Comparison of ENCODE assay signal across 9 mouse cellular contexts in genomic region chr5:112718655-112719306, GRCm38 (mm10).
DNase-seq lines count a peak whose midpoint lies in the region.
"Had no signal": no experiment of that assay in that cellular context is flagged by ENCODE, and none has a peak within 500 bp of the region (broad histone marks: within the 10 kb centered on the region; RNA-seq: fewer than 3 reads in every experiment).

No protein-coding gene starts in this region.

- no peaks in the 10 kb centered on the region for H3K9me3 ChIP-seq in midbrain, embryonic 10.5 days (replicated peaks)

- DNase-seq in heart, adult 18-20 months: peak; percentile 22 to 75
- DNase-seq in heart, postnatal 25 days (ENCODE audit: low spot score): no peak
- DNase-seq in adrenal gland, adult 2 months: peak; percentile 63
- DNase-seq in gastrocnemius, adult 18-20 months (ENCODE audit: low spot score): peak; percentile 31
- peak; percentile 93 for DNase-seq in kidney, postnatal 10 days
- peak; percentile 84 for DNase-seq in midbrain, embryonic 10.5 days (ENCODE audit: low spot score)
- DNase-seq in thymus, postnatal 14 days: peak; percentile 54
- no peak for DNase-seq in frontal cortex, postnatal 36 days (ENCODE audit: low spot score in 2 of 2)

- WGBS in midbrain, embryonic 10.5 days: 46% methylated on average over 12 of the region's 12 CpGs

- H3K27me3 ChIP-seq in midbrain, embryonic 10.5 days (ENCODE audit: low read depth, poor library complexity, severe bottlenecking): 0 out of 2 replicates have a peak, but pooled peaks cover 3% of the 10 kb centered on the region

- no peak overlapping the region for H3K27ac ChIP-seq in midbrain, embryonic 10.5 days (replicated peaks)

- H3K36me3 ChIP-seq in midbrain, embryonic 10.5 days: no peaks in the 10 kb centered on the region
- H3K36me3 ChIP-seq: G1E had no signal

- intact Hi-C loops in heart, postnatal 25 days (cut with DNase I): no loop called here

- H3K4me1 ChIP-seq in midbrain, embryonic 10.5 days: peaks cover 5% of the 10 kb centered on the region; the same call in 1 of the 2 replicates

- no peak overlapping the region for H3K4me3 ChIP-seq in midbrain, embryonic 10.5 days

Comparison
In these comparisons a context has a peak if more than half of its experiments do, and no peak if none do; other contexts are left out.
1. DNase-seq: peak in heart, adult 18-20 months (2 of 2), adrenal gland, adult 2 months (single experiment), gastrocnemius, adult 18-20 months (single experiment), kidney, postnatal 10 days (single experiment), midbrain, embryonic 10.5 days (single experiment) and thymus, postnatal 14 days (single experiment); none in heart, postnatal 25 days (single experiment) and frontal cortex, postnatal 36 days (0 of 2).